Mouse (Mus musculus): Measurements from ENCODE around the gene Clic3. TPM values are rescaled to one million over a fixed set of nuclear protein-coding genes. Genes with fewer than 3 reads are reported as not detected.

Gene Clic3
- total RNA-seq, 2 experiments from 2014 or later = 0.90 to 0.91 TPM

GRCm38 (mm10) chr2:25480541-25480940, 23.9 kb downstream of the Clic3 start:
- DNase-seq = no peak

- DNase-seq = peak; percentile 71
Observed at GRCm38 (mm10) chr2:25482969-25483368, 26.3 kb downstream of the Clic3 start.

- no peak for DNase-seq
Observed at GRCm38 (mm10) chr2:25484901-25485647, 28.4 kb downstream of the Clic3 start.

GRCm38 (mm10) chr2:25487965-25488670, 31.5 kb downstream of the Clic3 start:
- DNase-seq = no peak

GRCm38 (mm10) chr2:25488671-25489068, 32.0 kb downstream of the Clic3 start:
- peak; percentile 42 for DNase-seq

- DNase-seq = no peak
Observed at GRCm38 (mm10) chr2:25492988-25493387, 36.4 kb downstream of the Clic3 start.

- DNase-seq = no peak
Observed at GRCm38 (mm10) chr2:25493476-25493961, 36.9 kb downstream of the Clic3 start, which contains the start of gene Lcn12. Gene Lcn12 (minus strand): TSS chr2:25493911.

GRCm38 (mm10) chr2:25496462-25496861, 39.8 kb downstream of the Clic3 start:
- peak; percentile 30 for DNase-seq

GRCm38 (mm10) chr2:25497846-25498575, 41.4 kb downstream of the Clic3 start:
- DNase-seq = no peak

- no peak for DNase-seq
Observed at GRCm38 (mm10) chr2:25498622-25499478, 42.2 kb downstream of the Clic3 start.

GRCm38 (mm10) chr2:25500071-25500575, 43.5 kb downstream of the Clic3 start:
- no peak for DNase-seq

GRCm38 (mm10) chr2:25500576-25501405, 44.2 kb downstream of the Clic3 start, which contains the start of gene Fbxw5:
Gene Fbxw5 (plus strand): TSS chr2:25500750.
- peak; percentile 87 for DNase-seq

- no peak for DNase-seq
Observed at GRCm38 (mm10) chr2:25501593-25502486, 45.2 kb downstream of the Clic3 start, which contains the start of gene C8g. Gene C8g (minus strand): TSS chr2:25501719.

GRCm38 (mm10) chr2:25502726-25503125, 46.1 kb downstream of the Clic3 start:
- no peak for DNase-seq

GRCm38 (mm10) chr2:25504538-25504937, 47.9 kb downstream of the Clic3 start:
- no peak for DNase-seq

GRCm38 (mm10) chr2:25505000-25505399, 48.4 kb downstream of the Clic3 start:
- DNase-seq = no peak

- no peak for DNase-seq
Observed at GRCm38 (mm10) chr2:25505860-25506259, 49.2 kb downstream of the Clic3 start.

- peak; percentile 27 for DNase-seq
Observed at GRCm38 (mm10) chr2:25506964-25507363, 50.3 kb downstream of the Clic3 start.
